Mouse (Mus musculus): Measurements from ENCODE around the gene Cnn2.

- no peak for TF ChIP-seq CTCF (conservative IDR thresholded peaks at IDR 0.05; ENCODE audit: low read length)
- TF ChIP-seq NANOG (IDR thresholded peaks at IDR 0.05; ENCODE audit: borderline replicate concordance, low read length) = no peak
- no peak for TF ChIP-seq POU5F1 (IDR thresholded peaks at IDR 0.05; ENCODE audit: borderline replicate concordance, low read length)
Measured at GRCm38 (mm10) chr10:79974668-79975067, 13.7 kb upstream of the Cnn2 start.

All from E14TG2a.4 (cell line).